Mouse (Mus musculus) T-cell, adult 66 days (primary cell): Measurements from ENCODE around the gene Rarres1. TPM values are rescaled to one million over a fixed set of nuclear protein-coding genes. Genes with fewer than 3 reads are reported as not detected.

Experiments used
- total RNA-seq, 2 experiments: library from RNA; stranded (reverse); gene quantifications; 3 replicates in 1 of 2; 4 replicates in 1 of 2; pipeline ENCODE4 v1.2.4; 2023

Rarres1 gene
- total RNA-seq = not detected

GRCm38 (mm10) chr3:67515274-67515801, at the start of gene Rarres1:
Gene Rarres1 (minus strand): TSS chr3:67515523.

GRCm38 (mm10) chr3:67463450-67464372, 51.6 kb downstream of the Rarres1 start, which contains the start of gene Lxn:
Gene Lxn (minus strand): TSS chr3:67463926.

GRCm38 (mm10) chr3:67429999-67430380, 85.3 kb downstream of the Rarres1 start, which contains the start of gene Gfm1:
Gene Gfm1 (plus strand): TSS chr3:67430096.

Other genes with a start within 250 kb of the Rarres1 start
- gene Mlf1, start 141.4 kb downstream of the Rarres1 start, total RNA-seq = not detected
- not detected for gene Gm17402, start 140.4 kb downstream of the Rarres1 start, total RNA-seq
- gene Gfm1, start 85.4 kb downstream of the Rarres1 start, total RNA-seq = 10 to 100 TPM; 30.9 to 37.3 TPM
- gene Lxn, start 51.6 kb downstream of the Rarres1 start, total RNA-seq = 1 to 10 TPM; 2.5 to 3.0 TPM
- 10 to 100 TPM; 38.5 to 41.8 TPM for gene Mfsd1, start 67.2 kb upstream of the Rarres1 start, total RNA-seq